Mouse (Mus musculus): ENCODE measurements around the gene Ttyh2.

Ttyh2 gene

GRCm38 (mm10) chr11:114656994-114657644 is 18.1 kb upstream of the Ttyh2 start:
- in situ Hi-C loops (cut with MboI; ENCODE audit: low sequenced_read_pairs): loop anchor here (25.0 kb wide), 1 partner anchor 970 kb away; the partner anchor contains the start of genes D11Wsu47e and Fam104a

- in situ Hi-C loops (cut with MboI; ENCODE audit: low sequenced_read_pairs): loop anchor here (25.0 kb wide), 1 partner anchor 970 kb away; the partner anchor contains the start of genes D11Wsu47e and Fam104a
Observed at GRCm38 (mm10) chr11:114657737-114658136, 17.5 kb upstream of the Ttyh2 start.

GRCm38 (mm10) chr11:114662161-114662560 is 13.1 kb upstream of the Ttyh2 start:
- in situ Hi-C loops (cut with MboI; ENCODE audit: low sequenced_read_pairs): loop anchor here (25.0 kb wide), 1 partner anchor 975 kb away; the partner anchor contains the start of genes D11Wsu47e and Fam104a

- in situ Hi-C loops (cut with MboI; ENCODE audit: low sequenced_read_pairs): loop anchor here (25.0 kb wide), 1 partner anchor 976 kb away; the partner anchor contains the start of genes D11Wsu47e and Fam104a
Observed at GRCm38 (mm10) chr11:114662746-114663362, 12.4 kb upstream of the Ttyh2 start.

GRCm38 (mm10) chr11:114664164-114664563 is 11.1 kb upstream of the Ttyh2 start:
- in situ Hi-C loops (cut with MboI; ENCODE audit: low sequenced_read_pairs): loop anchor here (25.0 kb wide), 1 partner anchor 977 kb away; the partner anchor contains the start of genes D11Wsu47e and Fam104a

- in situ Hi-C loops (cut with MboI; ENCODE audit: low sequenced_read_pairs): loop anchor here (25.0 kb wide), 1 partner anchor 978 kb away; the partner anchor contains the start of genes D11Wsu47e and Fam104a
Observed at GRCm38 (mm10) chr11:114665463-114665862, 9.8 kb upstream of the Ttyh2 start.

- in situ Hi-C loops (cut with MboI; ENCODE audit: low sequenced_read_pairs): loop anchor here (25.0 kb wide), 1 partner anchor 979 kb away; the partner anchor contains the start of genes D11Wsu47e and Fam104a
Observed at GRCm38 (mm10) chr11:114666786-114667185, 8.4 kb upstream of the Ttyh2 start.

GRCm38 (mm10) chr11:114667236-114667931 is 7.8 kb upstream of the Ttyh2 start:
- in situ Hi-C loops (cut with MboI; ENCODE audit: low sequenced_read_pairs): loop anchor here (25.0 kb wide), 1 partner anchor 980 kb away; the partner anchor contains the start of genes D11Wsu47e and Fam104a

- in situ Hi-C loops (cut with MboI; ENCODE audit: low sequenced_read_pairs): loop anchor here (25.0 kb wide), 1 partner anchor 981 kb away; the partner anchor contains the start of genes D11Wsu47e and Fam104a
Observed at GRCm38 (mm10) chr11:114667932-114668285, 7.3 kb upstream of the Ttyh2 start.

GRCm38 (mm10) chr11:114668301-114668710 is 6.9 kb upstream of the Ttyh2 start, which contains the start of gene Rpl38:
Rpl38 (plus strand) TSS chr11:114668524.
- in situ Hi-C loops (cut with MboI; ENCODE audit: low sequenced_read_pairs): loop anchor here (25.0 kb wide), 1 partner anchor 981 kb away; the partner anchor contains the start of genes D11Wsu47e and Fam104a

GRCm38 (mm10) chr11:114668741-114669623 is 6.2 kb upstream of the Ttyh2 start:
- in situ Hi-C loops (cut with MboI; ENCODE audit: low sequenced_read_pairs): loop anchor here (25.0 kb wide), 1 partner anchor 982 kb away; the partner anchor contains the start of genes D11Wsu47e and Fam104a

- in situ Hi-C loops (cut with MboI; ENCODE audit: low sequenced_read_pairs): loop anchor here (25.0 kb wide), 1 partner anchor 982 kb away; the partner anchor contains the start of genes D11Wsu47e and Fam104a
Observed at GRCm38 (mm10) chr11:114669651-114670168, 5.5 kb upstream of the Ttyh2 start.

- in situ Hi-C loops (cut with MboI; ENCODE audit: low sequenced_read_pairs): loop anchor here (25.0 kb wide), 1 partner anchor 984 kb away; the partner anchor contains the start of genes D11Wsu47e and Fam104a
Observed at GRCm38 (mm10) chr11:114671147-114671546, 4.1 kb upstream of the Ttyh2 start.

- in situ Hi-C loops (cut with MboI; ENCODE audit: low sequenced_read_pairs): loop anchor here (25.0 kb wide), 1 partner anchor 986 kb away; the partner anchor contains the start of genes D11Wsu47e and Fam104a
Observed at GRCm38 (mm10) chr11:114672794-114673718, 2.2 kb upstream of the Ttyh2 start.

GRCm38 (mm10) chr11:114673719-114674050 is 1.5 kb upstream of the Ttyh2 start:
- in situ Hi-C loops (cut with MboI; ENCODE audit: low sequenced_read_pairs): loop anchor here (25.0 kb wide), 1 partner anchor 986 kb away; the partner anchor contains the start of genes D11Wsu47e and Fam104a

GRCm38 (mm10) chr11:114674180-114674579 is 1.1 kb upstream of the Ttyh2 start:
- in situ Hi-C loops (cut with MboI; ENCODE audit: low sequenced_read_pairs): loop anchor here (25.0 kb wide), 1 partner anchor 987 kb away; the partner anchor contains the start of genes D11Wsu47e and Fam104a

- in situ Hi-C loops (cut with MboI; ENCODE audit: low sequenced_read_pairs): loop anchor here (25.0 kb wide), 1 partner anchor 987 kb away; the partner anchor contains the start of genes D11Wsu47e and Fam104a
Observed at GRCm38 (mm10) chr11:114674796-114675195, 435 bp upstream of the Ttyh2 start.

- in situ Hi-C loops (cut with MboI; ENCODE audit: low sequenced_read_pairs): no loop called here
Observed at GRCm38 (mm10) chr11:114675826-114676401, 683 bp downstream of the Ttyh2 start.

Data from CH12F3 (cell line).